Mouse (Mus musculus): ENCODE results near the gene Magi2. TPM values are rescaled to one million over a fixed set of nuclear protein-coding genes. Genes with fewer than 3 reads are reported as not detected.

Magi2 gene
- polyA plus RNA-seq, 2 experiments, result 0.08 to 0.15 TPM

DNA sequence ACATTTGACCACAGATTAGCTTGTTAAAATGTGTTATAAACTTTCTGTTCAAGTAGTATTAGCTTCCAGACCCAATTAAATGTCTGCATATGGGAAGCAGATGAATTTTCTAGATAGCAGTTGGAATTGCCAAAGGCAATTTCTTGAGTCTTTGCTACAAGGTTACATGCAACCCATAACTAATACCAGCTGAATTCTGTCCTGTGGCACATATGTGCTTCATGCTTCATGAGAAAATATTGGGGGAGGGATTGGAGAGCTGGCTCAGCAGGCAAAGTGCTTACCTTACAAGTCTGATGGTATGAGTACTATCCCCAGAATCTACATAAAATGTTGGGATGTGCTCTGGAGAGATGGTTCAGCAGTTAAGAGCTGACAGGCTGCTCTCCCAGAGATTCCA is 499.4 kb downstream of the Magi2 start:
- Histone ChIP-seq H3K27ac (no peak overlapping the region), H3K9me3 (ENCODE audit: control insufficient read depth, low read length) (no peaks in the 10 kb centered on the region), H3K4me3 (ENCODE audit: insufficient read depth in 1 of 2, low read depth in 2 of 2, low read length in 2 of 2) (no peak overlapping the region), H3K4me2 (ENCODE audit: low read depth) (no peak overlapping the region), H3K9ac (replicated peaks) (no peak overlapping the region), H3K36me3 (replicated peaks; ENCODE audit: control insufficient read depth, insufficient read depth, low read depth) (no peaks in the 10 kb centered on the region), H3K4me1 (replicated peaks; ENCODE audit: control insufficient read depth in 2 of 2, insufficient read depth in 2 of 2, low read length in 1 of 2) (no peaks in the 10 kb centered on the region), H3K27me3 (ENCODE audit: control insufficient read depth, insufficient read depth, low read length) (no peaks in the 10 kb centered on the region)
- ATAC-seq (ENCODE audit: insufficient read depth) (no peak), DNase-seq (ENCODE audit: low read depth in 3 of 3, low spot score in 3 of 3) (no peak)
- TF ChIP-seq EP300 (IDR thresholded peaks at IDR 0.05; ENCODE audit: low read depth) (no peak), CTCF (IDR thresholded peaks at IDR 0.05; ENCODE audit: low read depth) (no peak)

DNA sequence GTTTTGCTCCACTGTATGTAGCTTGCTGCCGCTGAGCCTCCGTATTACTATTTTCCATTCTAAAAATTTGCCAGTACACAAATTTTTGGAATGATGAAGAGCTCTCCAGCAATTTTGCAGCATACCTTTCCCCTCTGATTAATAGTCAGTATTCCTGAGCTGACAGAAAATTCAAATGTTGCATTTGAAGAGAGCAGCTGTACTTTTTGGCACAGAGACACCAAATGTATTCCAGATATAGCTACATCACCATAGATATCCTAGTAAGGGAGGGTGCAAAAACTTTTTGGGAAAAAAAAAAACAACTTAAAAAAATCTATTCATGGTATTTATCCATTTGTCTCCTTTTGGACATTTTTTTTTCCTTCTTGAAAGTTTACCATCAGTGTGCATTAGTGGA is 518.5 kb downstream of the Magi2 start:
- Histone ChIP-seq H3K4me2 (ENCODE audit: low read depth) (no peak overlapping the region), H3K9me3 (ENCODE audit: control insufficient read depth, low read length) (no peaks in the 10 kb centered on the region), H3K9ac (replicated peaks) (no peak overlapping the region), H3K27ac (no peak overlapping the region), H3K4me3 (ENCODE audit: insufficient read depth in 1 of 2, low read depth in 2 of 2, low read length in 2 of 2) (no peak overlapping the region), H3K36me3 (replicated peaks; ENCODE audit: control insufficient read depth, insufficient read depth, low read depth) (no peaks in the 10 kb centered on the region), H3K4me1 (replicated peaks; ENCODE audit: control insufficient read depth in 2 of 2, insufficient read depth in 2 of 2, low read length in 1 of 2) (no peaks in the 10 kb centered on the region), H3K27me3 (ENCODE audit: control insufficient read depth, insufficient read depth, low read length) (no peaks in the 10 kb centered on the region)
- no peak for DNase-seq (ENCODE audit: low read depth in 3 of 3, low spot score in 3 of 3)
- 90% methylated on average over 2 of the region's 2 CpGs for WGBS (ENCODE audit: insufficient replicate concordance)
- TF ChIP-seq CTCF (IDR thresholded peaks at IDR 0.05; ENCODE audit: low read depth) (no peak), EP300 (IDR thresholded peaks at IDR 0.05; ENCODE audit: low read depth) (no peak)
- ATAC-seq (ENCODE audit: insufficient read depth), result no peak

DNA sequence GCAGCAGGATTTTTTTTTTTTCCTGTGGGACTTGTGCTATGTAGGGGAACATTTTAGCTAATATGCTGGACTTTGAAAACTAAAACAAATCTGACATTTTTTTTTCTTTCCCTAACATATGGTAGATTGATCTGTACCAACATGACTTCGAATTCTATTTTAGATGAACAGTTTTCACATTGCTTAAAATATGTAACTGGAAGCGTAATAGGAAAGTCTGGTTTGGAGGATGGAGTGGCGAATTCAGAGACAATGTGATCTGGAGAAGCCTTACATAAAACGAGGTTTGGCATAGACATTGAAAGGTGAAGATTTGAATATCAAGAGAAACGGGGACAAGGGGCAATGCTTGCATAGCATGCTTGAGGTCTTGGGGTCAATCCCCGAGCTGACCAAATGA is 519.1 kb downstream of the Magi2 start:
- H3K4me3 ChIP-seq (ENCODE audit: insufficient read depth in 1 of 2, low read depth in 2 of 2, low read length in 2 of 2), result no peak overlapping the region
- H3K36me3 ChIP-seq (replicated peaks; ENCODE audit: control insufficient read depth, insufficient read depth, low read depth), result no peaks in the 10 kb centered on the region
- H3K27me3 ChIP-seq (ENCODE audit: control insufficient read depth, insufficient read depth, low read length), result no peaks in the 10 kb centered on the region
- TF ChIP-seq CTCF (IDR thresholded peaks at IDR 0.05; ENCODE audit: low read depth) (no peak), EP300 (IDR thresholded peaks at IDR 0.05; ENCODE audit: low read depth) (no peak)
- H3K4me2 ChIP-seq (ENCODE audit: low read depth), result no peak overlapping the region
- 47% methylated on average over 6 of the region's 6 CpGs for WGBS (ENCODE audit: insufficient replicate concordance)
- DNase-seq (ENCODE audit: low read depth in 3 of 3, low spot score in 3 of 3) (no peak), ATAC-seq (ENCODE audit: insufficient read depth) (no peak)
- H3K9me3 ChIP-seq (ENCODE audit: control insufficient read depth, low read length), result no peaks in the 10 kb centered on the region
- no peak overlapping the region for H3K9ac ChIP-seq (replicated peaks)
- H3K4me1 ChIP-seq (replicated peaks; ENCODE audit: control insufficient read depth in 2 of 2, insufficient read depth in 2 of 2, low read length in 1 of 2), result no peaks in the 10 kb centered on the region
- H3K27ac ChIP-seq, result no peak overlapping the region

DNA sequence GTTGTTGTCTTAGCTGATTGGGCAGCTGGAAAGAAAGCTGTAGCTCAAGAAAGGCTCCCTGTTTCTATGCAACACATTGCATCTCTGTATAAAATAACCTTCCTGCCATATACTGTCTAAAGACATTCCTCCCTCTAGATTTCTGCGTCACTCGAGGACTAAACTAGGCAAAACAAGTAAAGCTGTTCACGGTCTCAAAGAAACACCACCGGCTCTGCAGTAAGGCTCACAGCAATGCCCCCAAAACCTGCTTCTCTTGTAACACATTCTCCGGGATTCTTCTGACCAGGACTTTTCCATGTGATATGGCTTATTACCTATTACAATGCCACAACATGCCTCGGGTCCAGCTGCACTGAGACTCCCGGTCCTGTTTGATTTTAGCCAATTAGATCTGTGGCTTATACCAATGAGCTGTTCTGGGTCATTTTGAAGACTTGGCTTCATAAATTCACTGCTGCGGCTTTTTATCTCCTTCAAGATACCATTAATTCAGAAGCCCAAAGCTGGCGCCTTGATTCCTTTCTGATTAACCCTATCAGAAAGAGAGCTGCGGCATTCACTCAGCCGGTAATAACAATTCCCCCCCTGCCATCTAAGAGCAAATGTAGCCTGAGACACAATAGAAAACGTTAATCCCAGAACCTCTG is 520.2 kb downstream of the Magi2 start:
- DNase-seq (ENCODE audit: low read depth in 3 of 3, low spot score in 3 of 3), result no peak
- Histone ChIP-seq H3K4me2 (ENCODE audit: low read depth) (no peak overlapping the region), H3K27ac (no peak overlapping the region), H3K4me1 (replicated peaks; ENCODE audit: control insufficient read depth in 2 of 2, insufficient read depth in 2 of 2, low read length in 1 of 2) (no peaks in the 10 kb centered on the region), H3K27me3 (ENCODE audit: control insufficient read depth, insufficient read depth, low read length) (no peaks in the 10 kb centered on the region), H3K9me3 (ENCODE audit: control insufficient read depth, low read length) (no peaks in the 10 kb centered on the region), H3K36me3 (replicated peaks; ENCODE audit: control insufficient read depth, insufficient read depth, low read depth) (no peaks in the 10 kb centered on the region), H3K4me3 (ENCODE audit: insufficient read depth in 1 of 2, low read depth in 2 of 2, low read length in 2 of 2) (no peak overlapping the region), H3K9ac (replicated peaks) (no peak overlapping the region)
- no peak for ATAC-seq (ENCODE audit: insufficient read depth)
- WGBS (ENCODE audit: insufficient replicate concordance), result 64% methylated on average over 12 of the region's 12 CpGs
- no peak for TF ChIP-seq CTCF (IDR thresholded peaks at IDR 0.05; ENCODE audit: low read depth)
- TF ChIP-seq EP300 (IDR thresholded peaks at IDR 0.05; ENCODE audit: low read depth), result no peak

DNA sequence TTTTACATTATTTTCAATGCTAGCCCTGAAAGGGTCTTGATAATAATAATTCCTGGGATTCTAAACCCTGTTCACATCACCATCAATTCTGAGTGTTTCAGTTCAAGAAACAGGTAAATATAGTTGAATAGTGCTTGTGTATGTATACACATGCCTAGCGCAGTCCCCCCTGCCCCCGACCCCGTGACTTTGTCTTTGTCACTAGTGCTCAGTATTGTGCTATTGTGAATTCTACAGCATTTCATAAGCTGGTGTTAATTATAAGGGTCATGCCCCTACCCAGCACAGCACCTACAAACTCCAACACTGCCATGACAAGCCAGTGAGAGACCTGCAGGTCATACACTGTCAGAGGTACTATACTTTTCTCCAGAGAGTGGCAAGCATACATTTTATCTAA is 520.8 kb downstream of the Magi2 start:
- Histone ChIP-seq H3K4me2 (ENCODE audit: low read depth) (no peak overlapping the region), H3K9ac (replicated peaks) (no peak overlapping the region), H3K27me3 (ENCODE audit: control insufficient read depth, insufficient read depth, low read length) (no peaks in the 10 kb centered on the region), H3K4me1 (replicated peaks; ENCODE audit: control insufficient read depth in 2 of 2, insufficient read depth in 2 of 2, low read length in 1 of 2) (no peaks in the 10 kb centered on the region), H3K4me3 (ENCODE audit: insufficient read depth in 1 of 2, low read depth in 2 of 2, low read length in 2 of 2) (no peak overlapping the region), H3K27ac (no peak overlapping the region), H3K36me3 (replicated peaks; ENCODE audit: control insufficient read depth, insufficient read depth, low read depth) (no peaks in the 10 kb centered on the region), H3K9me3 (ENCODE audit: control insufficient read depth, low read length) (no peaks in the 10 kb centered on the region)
- TF ChIP-seq EP300 (IDR thresholded peaks at IDR 0.05; ENCODE audit: low read depth) (no peak), CTCF (IDR thresholded peaks at IDR 0.05; ENCODE audit: low read depth) (no peak)
- WGBS (ENCODE audit: insufficient replicate concordance), result 73% methylated on average over 3 of the region's 3 CpGs
- no peak for DNase-seq (ENCODE audit: low read depth in 3 of 3, low spot score in 3 of 3)
- no peak for ATAC-seq (ENCODE audit: insufficient read depth)
